In the genomic region with DNA sequence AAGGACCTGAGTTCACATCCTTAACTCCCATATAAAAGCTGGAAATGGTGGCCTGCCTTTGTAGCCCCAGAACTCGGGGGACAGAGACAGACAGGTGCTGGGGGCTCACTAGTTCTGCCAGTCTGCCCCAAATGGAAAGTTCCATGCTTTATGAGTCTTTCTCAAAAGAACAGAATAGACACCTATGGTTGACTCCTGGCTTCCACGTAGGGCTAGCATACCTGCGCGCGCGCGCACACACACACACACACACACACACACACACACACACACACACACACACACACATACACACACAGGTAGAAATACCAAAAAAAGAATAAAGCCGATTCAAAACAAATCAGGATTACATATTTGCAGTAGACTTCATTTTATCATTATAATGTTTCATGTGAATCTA, we compare ENCODE assay signal across 19 mouse cellular contexts. TPM values are rescaled to one million over a fixed set of nuclear protein-coding genes. Genes with fewer than 3 reads are reported as not detected.
DNase-seq lines count a peak whose midpoint lies in the region; ATAC-seq and TF ChIP-seq lines count a peak whose summit lies in the region.
"Had no signal": no experiment of that assay in that cellular context is flagged by ENCODE, and none has a peak within 500 bp of the region (broad histone marks: within the 10 kb centered on the region; RNA-seq: fewer than 3 reads in every experiment).

No protein-coding gene starts in this region.

- no peak overlapping the region for H3K9ac ChIP-seq in heart, embryonic 13.5 days
- H3K9ac ChIP-seq in heart, embryonic 12.5 days = no peak overlapping the region
- H3K9ac ChIP-seq in neural tube, embryonic 13.5 days = no peak overlapping the region
- no peak overlapping the region for H3K9ac ChIP-seq in neural tube, embryonic 15.5 days (replicated peaks)
- H3K9ac ChIP-seq: embryonic facial prominence, embryonic 12.5 days; forebrain, embryonic 13.5 days; forebrain, embryonic 15.5 days had no signal

- no peaks in the 10 kb centered on the region for H3K9me3 ChIP-seq in heart, embryonic 13.5 days
- H3K9me3 ChIP-seq in heart, embryonic 12.5 days (replicated peaks) = peaks cover 5% of the 10 kb centered on the region; the same call in 1 of the 2 replicates
- H3K9me3 ChIP-seq in neural tube, embryonic 13.5 days = no peaks in the 10 kb centered on the region
- H3K9me3 ChIP-seq in neural tube, embryonic 15.5 days (replicated peaks) = no peaks in the 10 kb centered on the region
- H3K9me3 ChIP-seq: embryonic facial prominence, embryonic 10.5 days; embryonic facial prominence, embryonic 12.5 days; forebrain, embryonic 13.5 days; forebrain, embryonic 15.5 days had no signal

- no peak overlapping the region for H3K4me3 ChIP-seq in gastrocnemius, adult 2 months
- H3K4me3 ChIP-seq in heart, embryonic 13.5 days = no peak overlapping the region
- no peak overlapping the region for H3K4me3 ChIP-seq in heart, embryonic 12.5 days
- H3K4me3 ChIP-seq in neural tube, embryonic 13.5 days = no peak overlapping the region
- no peak overlapping the region for H3K4me3 ChIP-seq in neural tube, embryonic 15.5 days (replicated peaks)
- H3K4me3 ChIP-seq: embryonic facial prominence, embryonic 10.5 days; embryonic facial prominence, embryonic 12.5 days; forebrain, embryonic 13.5 days; forebrain, embryonic 15.5 days had no signal

- H3K27ac ChIP-seq in gastrocnemius, adult 2 months = peak overlapping the region; percentile 92
- 0 out of 2 replicates have a peak overlapping the region, but pooled peaks have one; percentile 5 for H3K27ac ChIP-seq in heart, embryonic 13.5 days (replicated peaks)
- no peak overlapping the region for H3K27ac ChIP-seq in heart, embryonic 12.5 days (ENCODE audit: poor library complexity, severe bottlenecking)
- peak overlapping the region; percentile 42; the same call in 1 of the 2 replicates for H3K27ac ChIP-seq in neural tube, embryonic 13.5 days (replicated peaks)
- peak overlapping the region; percentile 69 for H3K27ac ChIP-seq in neural tube, embryonic 15.5 days (replicated peaks)
- H3K27ac ChIP-seq: embryonic facial prominence, embryonic 10.5 days; embryonic facial prominence, embryonic 12.5 days; forebrain, embryonic 13.5 days had no signal

- DNase-seq in gastrocnemius, adult 2 months = no peak
- DNase-seq in gastrocnemius, postnatal 10 days = no peak
- DNase-seq in neural tube, embryonic 10.5 days (ENCODE audit: extremely low spot score, low spot score) = no peak
- DNase-seq in layer of hippocampus, adult 11-12 months (ENCODE audit: low spot score) = no peak
- DNase-seq: adrenal gland, adult 2 months; adrenal gland, postnatal 10 days; adrenal gland, postnatal 25 days; cerebellum, adult 11-12 months; cerebellum, adult 9-10 months had no signal

- TF ChIP-seq CTCF in gastrocnemius, adult 2 months (IDR thresholded peaks at IDR 0.05) = no peak

- intact Hi-C loops in gastrocnemius, adult 2 months (cut with DNase I) = no loop called here

- WGBS in heart, embryonic 13.5 days = 95% methylated on average over 8 of the region's 8 CpGs
- WGBS in heart, embryonic 12.5 days = 96% methylated on average over 8 of the region's 8 CpGs
- 95% methylated on average over 8 of the region's 8 CpGs for WGBS in neural tube, embryonic 13.5 days
- WGBS in neural tube, embryonic 15.5 days = 95% methylated on average over 8 of the region's 8 CpGs

- no peaks in the 10 kb centered on the region for H3K27me3 ChIP-seq in heart, embryonic 13.5 days (replicated peaks)
- H3K27me3 ChIP-seq in heart, embryonic 12.5 days (replicated peaks) = no peaks in the 10 kb centered on the region
- no peaks in the 10 kb centered on the region for H3K27me3 ChIP-seq in neural tube, embryonic 13.5 days
- no peaks in the 10 kb centered on the region for H3K27me3 ChIP-seq in neural tube, embryonic 15.5 days (replicated peaks)
- H3K27me3 ChIP-seq: embryonic facial prominence, embryonic 12.5 days; forebrain, embryonic 13.5 days; forebrain, embryonic 15.5 days had no signal

- no peaks in the 10 kb centered on the region for H3K36me3 ChIP-seq in heart, embryonic 13.5 days
- no peaks in the 10 kb centered on the region for H3K36me3 ChIP-seq in heart, embryonic 12.5 days
- H3K36me3 ChIP-seq in neural tube, embryonic 13.5 days = no peaks in the 10 kb centered on the region
- H3K36me3 ChIP-seq in neural tube, embryonic 15.5 days = no peaks in the 10 kb centered on the region
- H3K36me3 ChIP-seq: embryonic facial prominence, embryonic 10.5 days; embryonic facial prominence, embryonic 12.5 days; forebrain, embryonic 15.5 days had no signal

- ATAC-seq in heart, embryonic 13.5 days (ENCODE audit: extremely low read depth, insufficient number of reproducible peaks, low FRiP score, low TSS enrichment) = no peak
- no peak for ATAC-seq in heart, embryonic 12.5 days (ENCODE audit: insufficient number of reproducible peaks, low FRiP score)
- no peak for ATAC-seq in neural tube, embryonic 13.5 days (ENCODE audit: low read depth)
- ATAC-seq in neural tube, embryonic 15.5 days (ENCODE audit: low FRiP score) = no peak
- ATAC-seq: CD4-positive, CD25-positive, alpha-beta regulatory T cell, adult 4 months; forebrain, embryonic 13.5 days; forebrain, embryonic 15.5 days had no signal

- H3K4me1 ChIP-seq in heart, embryonic 13.5 days = peaks cover 17% of the 10 kb centered on the region
- peaks cover 22% of the 10 kb centered on the region for H3K4me1 ChIP-seq in heart, embryonic 12.5 days (replicated peaks)
- peaks cover 24% of the 10 kb centered on the region for H3K4me1 ChIP-seq in neural tube, embryonic 13.5 days (replicated peaks)
- peaks cover 21% of the 10 kb centered on the region for H3K4me1 ChIP-seq in neural tube, embryonic 15.5 days
- H3K4me1 ChIP-seq: forebrain, embryonic 13.5 days had no signal

- H3K4me2 ChIP-seq in heart, embryonic 13.5 days = no peak overlapping the region
- no peak overlapping the region for H3K4me2 ChIP-seq in heart, embryonic 12.5 days
- H3K4me2 ChIP-seq in neural tube, embryonic 13.5 days = no peak overlapping the region
- H3K4me2 ChIP-seq in neural tube, embryonic 15.5 days = no peak overlapping the region
- H3K4me2 ChIP-seq: embryonic facial prominence, embryonic 12.5 days; forebrain, embryonic 13.5 days; forebrain, embryonic 15.5 days had no signal

RNA-seq across cellular contexts. Expression of a gene that starts 6.7 kb away (rescaled TPM):
- 10 to 100 TPM; 31.2 to 52.3 TPM for total RNA-seq in gastrocnemius, adult 2 months (2021)
- total RNA-seq in gastrocnemius, postnatal 10 days (2021) = 10 to 100 TPM; 38.2 to 39.7 TPM
- polyA plus RNA-seq in heart, embryonic 13.5 days (2015; fragmentation: Nextera tagmentation; extraction: Ambion mirVana) = 15.6 and 15.7 TPM in 2 replicates
- 16.7 and 17.1 TPM in 2 replicates for polyA plus RNA-seq in heart, embryonic 12.5 days (2016; fragmentation: Nextera tagmentation; extraction: Ambion mirVana)
- 6.0 and 12.5 TPM in 2 replicates for polyA plus RNA-seq in neural tube, embryonic 13.5 days (2015; fragmentation: Nextera tagmentation; extraction: Ambion mirVana)
- 5.9 and 7.2 TPM in 2 replicates for polyA plus RNA-seq in neural tube, embryonic 15.5 days (2015; fragmentation: Nextera tagmentation; extraction: Ambion mirVana)
- total RNA-seq: MEL had no signal
